Mouse (Mus musculus) left cerebral cortex, postnatal 14 days (tissue): Measurements from ENCODE around the gene Cox20. TPM values are rescaled to one million over a fixed set of nuclear protein-coding genes. Genes with fewer than 3 reads are reported as not detected.

Experiments
- DNase-seq, 2 experiments: peaks; one replicate each; pipeline ENCODE4 v3.0.0; 2021 to 2022; ENCODE audit warnings: low spot score in 2 of 2, mixed read lengths in 1 of 2
- intact Hi-C: fragments of 180-260 bp; cut with DNase I; formaldehyde crosslinking; loops from one replicate; pipeline ENCODE4 v1.15.1; 2025
- total RNA-seq, 2 experiments: library from RNA; stranded (reverse); gene quantifications; 2 replicates each; pipeline ENCODE4 v1.2.3; 2021

The Cox20 gene
- total RNA-seq, 2 experiments from 2014 or later: 29.4 to 29.6 TPM

- intact Hi-C loops: loop anchor here (2.0 to 10.0 kb wide), 5 partner anchors 19 to 133 kb away; partner anchors contain the start of genes Desi2, Efcab2 and Hnrnpu
- peak in 1 of 2 experiments; percentile 87 for DNase-seq
Measured at GRCm38 (mm10) chr1:178318002-178318388, 935 bp upstream of the Cox20 start.

DNA sequence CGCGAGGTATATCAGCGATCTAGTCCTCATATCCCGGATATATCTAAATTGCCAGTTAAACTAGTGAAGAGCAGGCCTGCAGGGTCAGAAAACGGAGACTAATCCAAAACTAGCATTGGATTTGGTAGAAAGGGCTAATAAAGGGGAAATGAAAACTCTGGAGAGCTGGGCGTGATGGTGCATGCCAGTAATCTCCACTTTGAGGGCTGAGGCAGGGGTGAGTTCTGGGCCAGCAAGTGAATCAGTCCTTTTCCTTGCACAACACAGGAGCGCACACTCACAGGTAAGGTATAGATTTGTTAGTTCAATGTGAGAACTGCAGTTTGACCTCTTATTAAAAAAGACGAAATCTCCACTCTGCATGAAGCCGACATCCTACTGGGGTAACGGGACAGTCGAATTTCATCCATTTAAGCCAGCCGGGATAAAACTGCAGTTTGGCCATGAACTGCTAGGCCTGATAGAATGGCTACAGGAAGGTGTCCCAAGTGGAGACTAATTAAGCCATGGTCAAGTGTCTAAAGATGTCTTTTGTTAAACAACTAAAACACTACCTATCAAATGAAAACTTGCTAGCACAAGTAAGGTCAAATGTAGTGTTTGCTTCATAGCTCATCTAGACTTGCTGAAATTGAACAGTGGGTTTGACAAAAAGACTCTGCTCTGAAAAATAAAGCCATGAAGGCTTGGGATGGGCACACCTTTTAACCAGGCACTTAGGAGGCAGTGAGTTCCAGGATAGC is 536 bp downstream of the Cox20 start:
- intact Hi-C loops: loop anchor here (2.0 to 10.0 kb wide), 5 partner anchors 17 to 135 kb away; partner anchors contain the start of genes Desi2, Efcab2 and Hnrnpu
- peak in 1 of 2 experiments; percentile 21 for DNase-seq

DNA sequence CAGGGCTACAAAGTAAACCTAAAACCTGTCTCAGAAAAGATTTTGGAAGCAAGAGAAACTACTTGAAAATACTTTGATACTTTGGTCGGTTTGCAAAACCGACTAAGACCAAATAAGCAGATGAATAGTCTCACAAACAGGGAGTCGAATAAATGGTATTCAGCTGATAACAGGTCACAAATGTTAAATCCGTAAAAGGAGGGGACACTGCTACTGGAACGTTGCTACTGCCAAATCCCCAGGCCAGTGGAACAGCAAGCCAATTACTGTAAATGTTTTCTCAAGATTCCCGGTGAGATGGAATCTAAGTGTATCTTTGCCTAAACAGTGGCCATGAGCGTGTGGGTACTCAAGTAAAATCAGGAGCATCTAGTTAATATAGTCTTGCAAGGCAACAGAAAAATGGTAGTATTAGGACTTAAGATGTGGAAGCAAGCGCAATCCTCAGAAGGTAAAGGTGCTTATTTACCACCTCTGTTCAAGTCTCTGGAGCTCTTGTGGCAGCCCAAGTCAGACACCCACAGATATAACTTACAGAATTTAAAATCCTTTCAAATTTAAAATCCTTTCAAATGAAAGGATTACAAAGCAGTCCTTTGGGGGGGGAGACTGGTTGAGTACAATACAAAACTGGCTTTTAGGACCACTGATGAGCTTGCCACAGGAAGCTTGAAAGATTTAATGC is 1.2 kb downstream of the Cox20 start:
- intact Hi-C loops: no loop called here
- no peak for DNase-seq

GRCm38 (mm10) chr1:178320723-178321590 is 2.0 kb downstream of the Cox20 start:
- no peak for DNase-seq
- intact Hi-C loops: no loop called here

DNA sequence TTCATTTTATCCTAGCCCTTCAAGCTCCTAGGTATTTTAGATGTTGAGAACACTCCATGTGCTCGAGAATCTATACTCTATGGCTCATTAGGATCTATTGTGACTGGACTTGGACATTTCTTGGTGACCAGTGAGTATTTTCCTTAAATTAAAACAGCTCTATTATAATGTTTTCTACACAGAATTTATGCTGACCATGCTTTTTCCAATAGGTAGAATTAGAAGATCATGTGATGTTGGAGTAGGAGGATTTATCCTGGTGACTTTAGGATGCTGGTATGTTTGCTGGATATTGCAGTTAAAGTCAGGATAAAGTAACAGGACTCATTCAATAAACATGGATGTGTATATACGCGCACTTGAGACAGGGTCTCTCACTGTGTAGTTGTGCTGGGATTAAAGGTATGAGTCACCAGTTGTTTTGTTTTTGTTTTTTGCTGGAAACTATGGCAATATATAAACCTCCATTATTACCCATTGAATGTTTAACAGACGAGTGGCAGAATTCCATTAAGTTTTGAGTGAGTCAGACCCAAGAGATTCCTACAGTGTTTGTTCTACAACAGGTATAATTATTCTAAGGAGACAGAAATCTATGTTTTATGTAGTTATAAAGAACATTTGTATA is 2.9 kb downstream of the Cox20 start:
- intact Hi-C loops: no loop called here
- no peak for DNase-seq

DNA sequence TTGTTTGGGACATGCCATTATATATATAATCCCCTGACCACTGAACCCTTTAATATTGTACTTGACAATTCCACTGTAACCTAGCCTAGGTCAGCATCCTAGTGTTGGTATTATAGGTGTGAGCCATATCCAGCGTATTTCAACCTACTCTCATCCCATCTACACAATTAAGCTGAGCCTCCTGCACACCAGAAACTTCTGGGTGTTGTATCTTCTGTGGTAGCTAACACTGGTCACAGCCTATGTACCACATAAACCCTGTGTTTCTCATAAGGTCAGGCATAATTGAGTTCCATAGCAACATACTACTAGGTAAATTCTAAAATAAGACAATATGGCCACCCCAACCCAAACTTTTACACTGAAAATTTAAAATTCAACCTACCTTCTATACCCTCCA is 4.3 kb downstream of the Cox20 start:
- intact Hi-C loops: no loop called here
- no peak for DNase-seq

DNA sequence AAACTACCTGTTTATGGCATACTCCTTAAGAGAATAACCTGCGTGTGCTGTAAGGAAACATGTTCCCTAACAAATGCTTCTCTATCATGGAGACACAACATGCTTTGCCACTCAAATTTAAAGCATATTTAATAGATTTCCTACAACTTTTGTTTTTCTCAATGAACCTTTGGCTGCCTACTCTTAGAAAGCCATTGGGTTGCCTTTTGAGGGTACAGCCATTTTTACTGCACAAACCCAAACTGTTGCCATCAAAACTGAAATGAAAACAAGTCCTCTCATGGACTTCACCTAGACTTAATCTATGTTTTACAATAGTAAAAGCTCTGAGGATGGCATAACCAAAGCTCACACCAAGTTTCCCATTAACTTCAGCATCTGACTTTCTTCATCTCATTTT is 5.6 kb downstream of the Cox20 start:
- DNase-seq: no peak
- intact Hi-C loops: no loop called here

DNA sequence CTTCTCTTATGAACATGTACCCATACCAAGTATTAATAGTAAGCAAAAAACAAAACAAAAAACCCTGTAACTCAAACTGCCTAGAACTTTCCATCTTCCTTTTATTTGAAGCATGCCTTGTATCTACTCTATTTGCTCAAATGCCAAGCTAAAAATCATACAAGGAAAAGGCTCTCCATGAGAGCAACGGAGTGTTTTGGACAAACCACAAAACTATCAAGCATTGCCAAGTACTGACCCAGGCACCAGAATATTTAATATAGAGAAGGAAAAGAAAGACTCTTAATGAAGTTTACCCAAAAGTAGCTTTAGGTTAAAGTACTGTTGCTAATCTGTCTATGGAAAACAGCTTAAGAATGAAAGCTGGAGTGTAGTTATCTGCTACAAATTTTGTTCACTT is 7.4 kb downstream of the Cox20 start:
- intact Hi-C loops: no loop called here
- DNase-seq: no peak

DNA sequence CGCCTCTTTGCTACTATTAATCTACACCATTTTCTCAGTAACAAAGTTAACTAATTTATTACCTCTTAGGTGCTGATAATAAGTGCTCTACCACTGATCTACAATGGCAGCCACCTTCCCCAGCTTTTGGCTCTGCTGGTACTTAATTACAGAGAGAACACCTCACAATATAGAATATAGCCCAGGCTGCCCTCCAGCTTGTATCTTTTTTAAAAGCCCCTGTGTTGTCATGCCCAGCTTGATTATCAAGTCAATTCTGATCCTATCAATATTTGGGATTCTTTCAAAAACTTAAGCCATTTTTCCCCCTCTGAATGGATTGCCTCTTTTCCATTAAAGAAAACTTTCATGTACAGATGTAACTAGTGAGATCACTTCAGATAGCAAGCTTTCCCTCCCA is 8.0 kb downstream of the Cox20 start:
- intact Hi-C loops: no loop called here
- DNase-seq: no peak

DNA sequence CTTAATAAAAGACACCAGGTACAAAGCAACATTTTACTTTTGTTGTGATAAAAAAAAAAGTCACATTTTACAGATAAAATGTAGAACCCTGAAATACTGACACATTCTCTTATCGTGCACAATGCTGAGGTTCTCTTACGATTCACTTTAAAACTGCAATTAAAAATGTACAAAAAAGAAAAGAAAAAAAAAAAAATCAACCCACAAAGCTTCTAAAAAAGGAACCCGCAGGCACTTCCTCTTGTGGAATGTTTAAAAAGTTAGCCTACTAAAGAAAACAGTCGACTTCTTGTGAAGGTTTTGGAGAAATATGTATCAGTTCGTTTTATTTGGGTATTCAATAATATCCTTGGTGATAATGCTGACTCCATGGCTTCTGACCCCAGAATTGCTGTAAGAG is 10.1 kb downstream of the Cox20 start:
- intact Hi-C loops: no loop called here
- no peak for DNase-seq

- DNase-seq: no peak
- intact Hi-C loops: loop anchor here (5.0 kb wide), 1 partner anchor 1452 kb away; no protein-coding TSS in a partner anchor
Measured at GRCm38 (mm10) chr1:178329946-178330345, 11.0 kb downstream of the Cox20 start.

DNA sequence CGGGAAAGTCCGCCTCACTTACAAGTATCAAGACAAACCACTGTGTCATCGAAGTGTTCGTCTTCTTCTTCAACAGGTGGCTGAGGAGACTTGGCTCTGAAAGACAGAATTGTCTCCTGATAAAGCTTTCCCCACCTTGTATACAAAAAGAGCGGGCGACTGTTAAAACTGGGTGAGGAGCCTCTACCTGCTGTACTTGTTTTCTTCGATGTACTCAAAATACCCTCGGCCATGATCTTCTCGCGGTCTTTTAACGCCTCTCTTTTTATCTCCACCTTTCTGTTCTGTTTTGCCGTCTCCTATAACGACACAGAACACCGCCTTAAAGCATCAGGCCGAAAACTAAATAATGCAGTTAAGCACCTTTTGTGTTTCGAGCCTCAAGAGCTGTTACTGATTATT is 16.9 kb downstream of the Cox20 start:
- DNase-seq: no peak
- intact Hi-C loops: loop anchor here (1.0 to 2.0 kb wide), 4 partner anchors 17 to 113 kb away; partner anchors contain the start of genes Cox20 and Efcab2

GRCm38 (mm10) chr1:178336289-178336775 is 17.4 kb downstream of the Cox20 start:
- peak; percentile 94 for DNase-seq
- intact Hi-C loops: loop anchor here (1.0 to 2.0 kb wide), 4 partner anchors 18 to 112 kb away; partner anchors contain the start of genes Cox20 and Efcab2

- intact Hi-C loops: loop anchor here (1.0 to 2.0 kb wide), 4 partner anchors 18 to 112 kb away; partner anchors contain the start of genes Cox20 and Efcab2
- DNase-seq: peak; percentile 53
Measured at GRCm38 (mm10) chr1:178336777-178337481, 18.0 kb downstream of the Cox20 start.

- peak; percentile 97 for DNase-seq
- intact Hi-C loops: loop anchor here (2.0 kb wide), 3 partner anchors 19 to 111 kb away; partner anchors contain the start of gene Cox20
Measured at GRCm38 (mm10) chr1:178337551-178338317, 18.8 kb downstream of the Cox20 start, which contains the start of gene Hnrnpu. Gene Hnrnpu (minus strand): TSS chr1:178337797.

DNA sequence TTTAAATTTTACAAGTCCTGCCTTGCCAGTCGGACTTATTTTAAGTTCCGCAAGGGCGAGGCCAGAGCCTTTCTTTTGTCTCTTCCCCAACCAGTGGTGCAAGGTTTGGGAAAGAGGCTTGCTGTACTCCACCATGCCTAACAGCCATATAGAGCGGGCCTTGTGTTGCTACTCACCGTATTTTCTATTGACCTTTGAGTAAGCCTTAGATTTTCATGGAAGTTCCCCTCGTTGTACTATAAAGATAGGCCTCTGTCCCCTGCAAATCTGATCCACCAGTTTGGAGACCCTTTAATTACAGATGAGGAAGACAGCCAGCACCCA is 19.4 kb downstream of the Cox20 start:
- intact Hi-C loops: no loop called here
- no peak for DNase-seq

DNA sequence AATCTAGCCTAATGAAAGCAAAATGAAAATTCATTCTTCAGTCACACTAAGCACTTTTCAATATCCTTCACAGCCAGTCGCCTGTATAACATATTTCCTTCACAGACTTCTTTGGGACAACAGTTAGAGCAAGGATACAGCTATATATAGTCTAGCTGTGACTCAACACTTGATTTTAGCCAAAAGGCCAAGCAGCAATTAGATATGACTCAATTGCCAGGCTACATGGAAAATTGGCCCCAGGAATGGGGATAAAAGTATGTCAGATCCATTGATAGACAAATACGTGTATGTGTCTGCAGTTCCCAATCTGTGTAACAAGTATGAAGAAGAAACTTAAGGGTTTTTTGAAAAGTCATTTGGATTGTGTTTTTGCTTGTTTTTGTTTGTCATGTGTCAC is 21.3 kb downstream of the Cox20 start:
- DNase-seq: no peak
- intact Hi-C loops: no loop called here

- intact Hi-C loops: no loop called here
- DNase-seq: no peak
Measured at GRCm38 (mm10) chr1:178341435-178341834, 22.5 kb downstream of the Cox20 start.
